Mouse (Mus musculus): ENCODE data around the gene Ctf2. TPM values are rescaled to one million over a fixed set of nuclear protein-coding genes. Genes with fewer than 3 reads are reported as not detected.

Gene Ctf2
- polyA plus RNA-seq, 1 experiment from 2014 or later = 0.12 TPM

- under 1% methylated on average over 23 of the region's 24 CpGs for WGBS
- H3K4me3 ChIP-seq = peak within 1 kb of the TSS; percentile 39
- H3K9ac ChIP-seq = peak within 1 kb of the TSS; percentile 44
- no peaks in the 10 kb centered on the region for H3K9me3 ChIP-seq
- H3K36me3 ChIP-seq (replicated peaks) = peaks cover 32% of the 10 kb centered on the region
- peak within 1 kb of the TSS; percentile 68 for H3K4me2 ChIP-seq
- ATAC-seq (replicated peaks) = peak; percentile 51
- H3K4me1 ChIP-seq = peaks cover 29% of the 10 kb centered on the region
- peak within 1 kb of the TSS; percentile 57 for H3K27ac ChIP-seq
- no peaks in the 10 kb centered on the region for H3K27me3 ChIP-seq (replicated peaks)
Measured at GRCm38 (mm10) chr7:127769651-127770038, 37.7 kb upstream of the Ctf2 start, which contains the start of gene Orai3. Gene Orai3, plus strand, starts transcription at chr7:127769815.

- peak; percentile 88 for ATAC-seq (replicated peaks)
- peaks cover 29% of the 10 kb centered on the region for H3K4me1 ChIP-seq
- peak overlapping the region; percentile 57 for H3K27ac ChIP-seq
- H3K27me3 ChIP-seq (replicated peaks) = no peaks in the 10 kb centered on the region
- WGBS = 3% methylated on average over 16 of the region's 16 CpGs
- peak overlapping the region; percentile 39 for H3K4me3 ChIP-seq
- no peaks in the 10 kb centered on the region for H3K9me3 ChIP-seq
- H3K4me2 ChIP-seq = peak overlapping the region; percentile 68
- H3K9ac ChIP-seq = no peak overlapping the region
- H3K36me3 ChIP-seq (replicated peaks) = peaks cover 38% of the 10 kb centered on the region
Measured at GRCm38 (mm10) chr7:127768997-127769593, 37.1 kb upstream of the Ctf2 start.

GRCm38 (mm10) chr7:127768346-127768996, 36.5 kb upstream of the Ctf2 start:
- Histone ChIP-seq H3K4me2 (peak overlapping the region; percentile 68; the same call in 1 of the 2 replicates), H3K9ac (no peak overlapping the region)

GRCm38 (mm10) chr7:127767671-127768345, 35.8 kb upstream of the Ctf2 start:
- no peak overlapping the region for H3K4me2 ChIP-seq
- no peak overlapping the region for H3K4me3 ChIP-seq
- peaks cover 29% of the 10 kb centered on the region for H3K4me1 ChIP-seq
- H3K9ac ChIP-seq = no peak overlapping the region
- no peak overlapping the region for H3K27ac ChIP-seq
- H3K36me3 ChIP-seq (replicated peaks) = peaks cover 48% of the 10 kb centered on the region
- H3K27me3 ChIP-seq (replicated peaks) = no peaks in the 10 kb centered on the region
- 0 out of 2 replicates have a peak, but pooled peaks have one; percentile 4 for ATAC-seq (replicated peaks)
- 95% methylated on average over 19 of the region's 19 CpGs for WGBS
- H3K9me3 ChIP-seq = no peaks in the 10 kb centered on the region

More at GRCm38 (mm10) chr7:127768346-127768996, 36.5 kb upstream of the Ctf2 start:
- peak overlapping the region; percentile 39; the same call in 1 of the 2 replicates for H3K4me3 ChIP-seq
- H3K9me3 ChIP-seq = no peaks in the 10 kb centered on the region
- WGBS = 43% methylated on average over 13 of the region's 13 CpGs
- peaks cover 44% of the 10 kb centered on the region for H3K36me3 ChIP-seq (replicated peaks)
- H3K27me3 ChIP-seq (replicated peaks) = no peaks in the 10 kb centered on the region
- ATAC-seq (replicated peaks) = no peak; the same call in 1 of the 2 replicates
- H3K4me1 ChIP-seq = peaks cover 29% of the 10 kb centered on the region
- H3K27ac ChIP-seq = peak overlapping the region; percentile 27; the same call in 1 of the 2 replicates

- no peak for ATAC-seq (replicated peaks)
- Histone ChIP-seq H3K27ac (no peak overlapping the region), H3K9ac (no peak overlapping the region), H3K4me3 (no peak overlapping the region), H3K4me1 (peaks cover 29% of the 10 kb centered on the region), H3K9me3 (no peaks in the 10 kb centered on the region), H3K36me3 (replicated peaks) (peaks cover 54% of the 10 kb centered on the region), H3K27me3 (replicated peaks) (no peaks in the 10 kb centered on the region), H3K4me2 (no peak overlapping the region)
- WGBS = 83% methylated on average over 17 of the region's 17 CpGs
Measured at GRCm38 (mm10) chr7:127766851-127767609, 35.1 kb upstream of the Ctf2 start.

- H3K9me3 ChIP-seq = no peaks in the 10 kb centered on the region
- no peak for ATAC-seq (replicated peaks)
- no peak overlapping the region for H3K4me3 ChIP-seq
- no peak overlapping the region for H3K4me2 ChIP-seq
- H3K9ac ChIP-seq = no peak overlapping the region
- 83% methylated on average over 2 of the region's 2 CpGs for WGBS
- H3K27ac ChIP-seq = no peak overlapping the region
- no peaks in the 10 kb centered on the region for H3K27me3 ChIP-seq (replicated peaks)
- H3K4me1 ChIP-seq = peaks cover 24% of the 10 kb centered on the region
- H3K36me3 ChIP-seq (replicated peaks) = peaks cover 57% of the 10 kb centered on the region
Measured at GRCm38 (mm10) chr7:127765756-127766155, 33.8 kb upstream of the Ctf2 start.

- Histone ChIP-seq H3K27ac (no peak overlapping the region), H3K9me3 (no peaks in the 10 kb centered on the region), H3K9ac (no peak overlapping the region), H3K4me1 (peaks cover 7% of the 10 kb centered on the region; the same call in 1 of the 2 replicates), H3K27me3 (replicated peaks) (no peaks in the 10 kb centered on the region), H3K36me3 (replicated peaks) (peaks cover 57% of the 10 kb centered on the region), H3K4me3 (no peak overlapping the region), H3K4me2 (no peak overlapping the region)
- ATAC-seq (replicated peaks) = no peak
- WGBS = 93% methylated on average over 4 of the region's 4 CpGs
Measured at GRCm38 (mm10) chr7:127763642-127764041, 31.7 kb upstream of the Ctf2 start.

GRCm38 (mm10) chr7:127761026-127761425, 29.1 kb upstream of the Ctf2 start:
- Histone ChIP-seq H3K27me3 (replicated peaks) (no peaks in the 10 kb centered on the region), H3K4me3 (no peak overlapping the region), H3K27ac (no peak overlapping the region), H3K4me2 (no peak overlapping the region), H3K4me1 (peaks cover 14% of the 10 kb centered on the region), H3K9me3 (no peaks in the 10 kb centered on the region), H3K9ac (no peak overlapping the region), H3K36me3 (replicated peaks) (peaks cover 53% of the 10 kb centered on the region)
- no peak for ATAC-seq (replicated peaks)
- WGBS = 45% methylated on average over 7 of the region's 7 CpGs

GRCm38 (mm10) chr7:127760478-127760877, 28.5 kb upstream of the Ctf2 start:
- Histone ChIP-seq H3K27me3 (replicated peaks) (no peaks in the 10 kb centered on the region), H3K36me3 (replicated peaks) (peaks cover 48% of the 10 kb centered on the region), H3K4me3 (no peak overlapping the region), H3K4me1 (peaks cover 15% of the 10 kb centered on the region), H3K9ac (no peak overlapping the region), H3K27ac (no peak overlapping the region), H3K9me3 (no peaks in the 10 kb centered on the region), H3K4me2 (no peak overlapping the region)
- ATAC-seq (replicated peaks) = no peak
- 90% methylated on average over 3 of the region's 3 CpGs for WGBS

- H3K4me1 ChIP-seq = peaks cover 15% of the 10 kb centered on the region
- H3K4me2 ChIP-seq = no peak overlapping the region
- H3K9ac ChIP-seq = no peak overlapping the region
- H3K27ac ChIP-seq = no peak overlapping the region
- H3K4me3 ChIP-seq = no peak overlapping the region
- no peak for ATAC-seq (replicated peaks)
- no peaks in the 10 kb centered on the region for H3K9me3 ChIP-seq
- 83% methylated on average over 6 of the region's 6 CpGs for WGBS
- H3K36me3 ChIP-seq (replicated peaks) = peaks cover 40% of the 10 kb centered on the region
- no peaks in the 10 kb centered on the region for H3K27me3 ChIP-seq (replicated peaks)
Measured at GRCm38 (mm10) chr7:127759716-127760115, 27.8 kb upstream of the Ctf2 start.

- Histone ChIP-seq H3K9ac (no peak overlapping the region), H3K36me3 (replicated peaks) (peaks cover 54% of the 10 kb centered on the region), H3K4me3 (no peak overlapping the region), H3K27me3 (replicated peaks) (no peaks in the 10 kb centered on the region), H3K9me3 (no peaks in the 10 kb centered on the region), H3K4me2 (no peak overlapping the region), H3K27ac (no peak overlapping the region), H3K4me1 (peaks cover 24% of the 10 kb centered on the region)
- 93% methylated on average over 7 of the region's 7 CpGs for WGBS
- ATAC-seq (replicated peaks) = no peak
Measured at GRCm38 (mm10) chr7:127753741-127754140, 21.8 kb upstream of the Ctf2 start.

- Histone ChIP-seq H3K36me3 (replicated peaks) (peaks cover 57% of the 10 kb centered on the region), H3K4me3 (no peak overlapping the region), H3K9me3 (no peaks in the 10 kb centered on the region), H3K27me3 (replicated peaks) (no peaks in the 10 kb centered on the region), H3K4me1 (peaks cover 28% of the 10 kb centered on the region), H3K4me2 (no peak overlapping the region), H3K27ac (no peak overlapping the region), H3K9ac (no peak overlapping the region)
- 80% methylated on average over 5 of the region's 5 CpGs for WGBS
- no peak for ATAC-seq (replicated peaks)
Measured at GRCm38 (mm10) chr7:127753158-127753557, 21.2 kb upstream of the Ctf2 start.
